Mouse (Mus musculus) T-cell, adult 66 days (primary cell): Measurements from ENCODE around the gene Gab3. TPM values are rescaled to one million over a fixed set of nuclear protein-coding genes. Genes with fewer than 3 reads are reported as not detected.

ENCODE experiments used
- total RNA-seq, 2 experiments: library from RNA; stranded (reverse); gene quantifications; 3 replicates in 1 of 2; 4 replicates in 1 of 2; pipeline ENCODE4 v1.2.4; 2023

The Gab3 gene
- total RNA-seq = 10 to 100 TPM; 24.6 to 25.2 TPM

DNA sequence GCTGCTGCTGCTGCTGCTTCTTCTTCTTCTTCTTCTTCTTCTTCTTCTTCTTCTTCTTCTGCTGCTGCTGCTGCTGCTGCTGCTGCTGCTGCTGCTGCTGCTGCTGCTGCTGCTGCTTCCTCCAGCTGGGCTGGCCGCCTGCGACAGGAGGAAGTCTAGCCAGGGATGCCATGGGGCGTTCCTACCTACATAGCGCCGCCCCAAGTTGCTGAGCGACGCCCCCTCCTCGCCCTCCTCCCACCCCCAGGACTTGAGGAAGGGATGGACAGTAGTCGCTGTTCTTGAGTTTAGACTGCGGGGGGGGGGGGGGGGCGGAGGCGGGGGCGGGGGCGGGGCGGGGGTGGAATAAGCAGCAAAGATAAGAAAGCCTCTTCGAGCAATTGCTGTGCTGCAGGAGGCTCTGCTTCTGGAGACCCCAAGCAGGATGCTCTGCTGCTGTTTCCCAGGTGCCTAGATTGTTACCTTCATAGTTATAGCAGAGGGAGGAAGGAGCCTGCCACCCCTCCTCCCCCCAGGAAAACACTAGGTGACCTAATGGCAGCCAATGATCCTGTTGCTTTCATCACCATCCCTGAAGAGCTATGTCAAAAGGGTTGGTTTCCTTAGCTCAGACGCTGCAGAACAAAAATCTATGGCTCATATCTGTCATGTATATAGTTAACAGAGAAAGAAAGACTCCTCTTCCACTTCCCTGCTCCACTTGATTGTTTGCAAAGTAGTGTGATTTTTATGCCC, at the start of gene Gab3:
TSS of gene Gab3 (minus strand) at position 685 of the 735 bp plus-strand sequence.

DNA sequence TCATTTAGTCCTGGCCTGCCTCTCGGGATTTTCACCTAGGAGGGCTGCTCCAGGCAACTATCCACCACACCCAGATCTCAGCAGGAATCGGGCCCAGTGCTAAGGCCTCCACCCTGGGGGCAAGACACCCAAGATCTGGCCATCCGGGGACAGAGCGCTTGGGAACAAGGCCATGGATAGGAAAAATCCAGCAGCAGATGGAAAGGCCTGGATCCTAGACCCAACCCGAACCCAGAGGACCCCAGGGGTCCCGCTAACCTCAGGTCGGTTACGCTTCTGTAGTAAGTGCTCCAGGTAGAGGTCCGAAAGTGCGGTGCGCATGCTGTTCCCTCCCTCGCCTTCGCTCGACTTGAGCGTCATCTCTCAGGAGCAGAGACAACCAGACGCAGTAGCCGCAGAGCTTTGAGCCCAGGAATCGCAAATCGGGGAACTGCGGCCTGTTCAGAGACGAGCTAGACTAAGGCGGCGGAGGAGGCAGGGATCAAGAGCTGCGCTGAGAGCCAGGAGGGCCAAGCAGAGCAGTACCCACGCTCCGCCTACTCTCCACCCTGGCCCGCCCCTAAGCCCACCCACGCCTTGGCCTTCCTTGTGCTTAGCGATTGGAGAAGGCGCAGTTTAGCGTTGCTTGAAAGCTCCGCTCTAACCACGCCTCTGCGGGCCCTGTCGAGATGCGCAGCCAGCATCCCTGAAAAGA, 45.4 kb upstream of the Gab3 start, which contains the start of gene Mpp1:
TSS of gene Mpp1 (minus strand) at position 550 of the 694 bp plus-strand sequence.

GRCm38 (mm10) chrX:75095369-75096162, 10.3 kb upstream of the Gab3 start, which contains the start of gene Dkc1:
Gene Dkc1 (plus strand): TSS chrX:75095854.

Other genes starting within 250 kb of the Gab3 start
- gene Gm5936, start 248.3 kb downstream of the Gab3 start, total RNA-seq = not detected
- 10 to 100 TPM; 67.3 to 74.1 TPM for gene Dkc1, start 10.4 kb upstream of the Gab3 start, total RNA-seq
- gene Mpp1, start 45.6 kb upstream of the Gab3 start, total RNA-seq = 10 to 100 TPM; 37.4 to 42.5 TPM
- gene Smim9, start 78.3 kb upstream of the Gab3 start, total RNA-seq = not detected